Mouse (Mus musculus) stomach, embryonic 16.5 days (tissue): ENCODE results near the gene Dnajb6. TPM values are rescaled to one million over a fixed set of nuclear protein-coding genes. Genes with fewer than 3 reads are reported as not detected.

ENCODE experiments used
- polyA plus RNA-seq: library from polyadenylated mRNA; unstranded; fragments of >200 nt; fragmentation: Nextera tagmentation; extraction: Ambion mirVana; gene quantifications from 2 replicates; pipeline ENCODE4 v1.2.1, GENCODE M21; 2015

Dnajb6 gene
- polyA plus RNA-seq, 1 experiment from 2014 or later = 136 TPM

Other genes starting within 250 kb of the Dnajb6 start
- gene Ube3c, start 166.4 kb upstream of the Dnajb6 start, polyA plus RNA-seq = 12.5 and 14.1 TPM in 2 replicates
- gene Gm5129, start 248 bp downstream of the Dnajb6 start, polyA plus RNA-seq = not detected in 2 replicates